Mouse (Mus musculus) monocyte, adult 2 months (primary cell): ENCODE results near the gene Xab2.

Experiments
- DNase-seq, 2 experiments: peaks; one replicate each; pipeline ENCODE4 v3.0.0; 2022; ENCODE audit warnings: low spot score in 2 of 2, low read depth in 1 of 2

The Xab2 gene

GRCm38 (mm10) chr8:3567641-3568371 is 53.3 kb downstream of the Xab2 start, which contains the start of gene C330021F23Rik:
C330021F23Rik (plus strand) TSS chr8:3567990.
- DNase-seq, result no peak
